Mouse (Mus musculus) A20 (cell line): ENCODE data around the gene Dsel.

Experiments used
- DNase-seq: peaks from one replicate; pipeline ENCODE4 v3.0.0-alpha.2; 2011; ENCODE audit warnings: low read depth, low spot score

The Dsel gene

DNA sequence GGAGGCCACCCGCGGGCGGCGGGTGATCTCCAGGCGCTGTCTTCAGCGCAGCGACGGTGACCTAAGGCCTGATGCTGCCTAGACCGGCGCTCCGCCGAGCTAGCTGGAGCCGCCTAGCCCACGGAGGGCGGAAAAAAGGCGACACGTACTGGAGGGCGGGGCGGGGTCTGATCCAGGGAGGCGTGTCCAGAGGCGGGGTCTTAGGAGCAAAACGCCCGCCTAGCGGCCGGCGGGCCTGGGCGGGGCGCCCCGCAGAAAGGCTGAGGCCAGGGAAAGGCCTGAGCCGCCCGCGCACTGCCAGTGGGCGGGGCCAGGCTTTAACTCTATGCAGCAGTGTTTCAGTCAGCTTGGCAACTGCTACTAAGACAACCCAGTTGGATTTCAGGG is at the start of gene Dsel:
Gene Dsel, minus strand, starts transcription at position 140 of the 387 bp plus-strand sequence.
- DNase-seq: no peak

DNA sequence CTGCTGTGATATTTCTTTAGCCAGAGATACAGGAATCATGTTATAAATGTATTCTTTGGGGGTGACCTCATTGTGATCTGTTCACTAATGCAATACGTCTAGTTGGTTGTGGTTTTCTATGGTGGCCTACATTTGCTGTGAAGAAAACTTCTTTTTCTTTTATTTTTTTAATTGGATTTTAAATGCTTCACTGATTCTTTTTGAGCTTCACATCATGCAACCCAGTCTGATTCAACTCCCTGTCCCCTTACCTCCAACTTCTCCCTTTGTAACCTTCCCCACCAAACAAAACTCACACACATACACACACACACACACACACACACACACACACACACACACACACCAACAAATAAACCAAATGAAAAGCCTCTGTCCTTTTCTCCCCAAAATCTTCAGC is 46.7 kb upstream of the Dsel start:
- DNase-seq: no peak

DNA sequence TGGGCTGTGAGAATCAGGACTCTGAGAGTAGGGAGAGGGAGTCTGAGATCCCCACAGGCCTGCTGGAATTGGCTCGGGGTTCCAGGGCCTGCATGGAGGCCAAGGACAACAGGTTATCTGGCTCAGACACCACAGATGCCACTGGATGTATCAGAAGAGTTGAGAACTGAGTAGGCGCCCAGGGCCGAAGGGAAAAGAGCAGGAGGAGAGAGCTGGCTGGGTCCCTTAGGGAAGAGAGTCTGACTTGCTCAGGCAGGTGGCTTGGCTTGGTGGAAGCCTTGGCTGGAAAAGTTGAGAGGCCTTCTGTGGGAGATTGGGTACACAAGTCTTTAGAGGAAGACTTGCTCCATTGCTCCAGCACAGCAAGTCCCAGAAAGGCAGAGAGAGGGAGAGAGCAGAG is 18.6 kb upstream of the Dsel start:
- no peak for DNase-seq

DNA sequence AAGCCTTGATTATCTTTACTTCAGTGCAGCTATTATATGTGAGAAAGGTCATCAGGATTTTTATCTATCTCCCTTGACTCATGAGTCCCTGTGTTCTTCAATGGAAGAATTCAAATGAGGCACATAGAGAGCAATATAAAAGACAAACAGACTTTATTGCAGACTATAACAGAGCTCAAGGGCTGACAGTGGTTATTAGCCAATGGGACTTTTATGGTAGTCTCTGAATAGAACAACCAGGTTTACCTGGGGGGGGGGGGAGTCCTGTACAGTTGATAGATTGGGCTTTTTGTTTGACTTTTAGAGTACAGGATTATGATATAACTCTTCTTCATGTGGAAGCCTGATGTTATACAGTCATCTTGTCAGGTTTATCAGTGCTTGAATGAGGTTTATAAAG is 11.1 kb upstream of the Dsel start:
- no peak for DNase-seq

DNA sequence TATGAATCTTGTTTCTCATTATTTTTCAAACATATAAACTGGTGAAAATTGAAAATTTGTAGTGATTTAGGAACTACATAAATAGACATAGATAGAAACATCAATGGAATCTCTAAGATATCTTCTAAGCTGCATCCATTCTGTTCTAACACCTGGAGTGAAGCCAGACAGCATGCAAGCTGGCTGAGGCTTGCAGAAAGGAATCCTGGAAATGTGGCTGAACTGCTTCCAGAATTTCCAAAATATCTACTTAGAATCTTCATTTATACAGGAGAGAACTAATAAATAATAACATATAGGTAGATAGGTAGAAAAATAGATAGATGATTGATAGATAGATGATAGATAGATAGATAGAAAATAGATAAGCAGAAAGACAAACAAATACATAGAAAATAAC is 8.5 kb upstream of the Dsel start:
- DNase-seq: no peak

DNA sequence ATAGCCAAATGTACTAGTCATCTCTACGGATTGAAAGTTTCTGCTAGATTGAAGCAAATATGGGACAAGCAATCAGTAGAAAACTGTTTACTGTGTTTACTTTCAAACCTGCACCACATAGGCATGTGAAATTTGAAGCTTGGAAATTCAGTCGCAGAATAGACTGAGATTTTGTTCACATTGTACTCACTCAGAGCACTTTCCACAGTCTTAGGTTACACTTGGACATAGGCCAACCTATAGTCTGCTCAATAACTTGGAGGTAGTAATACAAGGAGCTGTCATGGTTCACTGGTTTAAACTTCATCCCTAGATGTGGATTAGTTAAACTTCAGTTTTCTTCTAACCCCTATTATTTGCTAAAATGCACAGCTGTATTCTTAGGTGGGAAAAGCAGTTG is 749 bp upstream of the Dsel start:
- no peak for DNase-seq

DNA sequence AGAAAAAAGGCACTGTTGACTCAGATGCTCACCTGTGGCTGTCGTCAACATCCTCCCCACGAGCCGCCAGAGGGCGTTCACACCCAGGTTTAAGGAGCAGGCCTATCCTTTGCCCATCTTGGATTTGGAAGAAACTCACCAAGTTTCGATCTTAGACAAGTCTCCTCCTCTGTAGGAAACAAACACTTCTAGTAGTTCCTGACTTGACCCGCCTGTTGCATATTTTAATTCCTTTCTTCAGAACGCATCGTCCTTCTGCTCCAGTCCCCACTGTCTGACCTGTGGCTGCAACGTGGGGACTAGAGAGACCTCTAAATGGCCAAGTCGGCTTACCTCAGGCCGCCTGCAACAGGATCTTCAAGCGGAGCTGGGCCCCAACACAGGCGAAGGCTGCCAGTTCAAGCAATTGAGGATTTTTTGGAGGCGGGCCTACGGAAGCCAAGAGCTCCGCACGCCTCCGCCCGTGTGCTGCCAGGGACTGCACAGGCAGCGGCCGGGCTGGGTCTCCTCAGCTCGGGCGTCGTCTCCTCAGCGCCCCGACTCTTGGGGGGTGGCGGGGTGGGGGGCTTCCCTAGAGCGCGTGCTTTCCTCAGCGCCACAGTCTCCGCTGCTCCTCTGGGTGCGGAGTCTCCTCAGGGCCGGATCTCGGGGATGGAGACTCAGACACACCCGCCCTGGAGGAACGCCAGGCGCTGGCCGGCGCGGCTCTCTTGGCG is 497 bp downstream of the Dsel start:
- no peak for DNase-seq

DNA sequence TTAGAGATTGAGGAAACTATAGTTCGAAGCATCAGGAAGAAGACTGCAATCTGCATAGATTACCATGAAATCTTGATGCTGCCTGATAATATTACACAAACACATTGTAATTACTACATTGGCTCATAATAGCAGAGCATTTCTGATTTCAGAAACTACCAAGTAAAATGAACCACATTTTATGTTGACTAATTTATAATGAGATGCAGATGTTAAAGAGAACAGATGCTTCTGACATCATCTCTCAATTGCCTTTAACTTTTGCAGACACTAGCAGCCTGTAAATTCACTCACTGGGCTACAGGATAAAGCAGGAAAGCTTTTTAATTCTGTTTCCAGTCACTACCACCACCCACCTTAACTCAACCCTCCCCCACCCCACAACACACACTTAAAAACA is 6.9 kb downstream of the Dsel start:
- DNase-seq: no peak

DNA sequence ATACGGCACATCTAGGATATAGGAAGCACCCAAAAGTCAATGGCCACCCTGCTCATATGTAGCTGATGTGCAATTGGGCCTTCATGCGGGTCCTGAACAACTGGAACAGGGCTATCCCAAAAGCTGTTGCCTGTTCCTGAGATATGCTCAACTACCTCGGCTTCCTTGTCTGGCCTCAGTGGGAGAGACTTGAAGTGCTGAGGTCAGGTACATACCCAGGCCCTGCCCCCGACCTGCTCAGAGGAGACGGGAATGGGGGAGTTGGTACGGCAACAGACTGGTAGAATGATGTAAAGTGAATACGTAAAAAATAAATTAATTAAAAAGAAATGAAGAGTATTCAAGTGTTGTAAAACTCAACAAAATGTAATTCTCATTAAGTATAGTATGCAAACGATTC is 12.3 kb downstream of the Dsel start:
- DNase-seq: no peak

DNA sequence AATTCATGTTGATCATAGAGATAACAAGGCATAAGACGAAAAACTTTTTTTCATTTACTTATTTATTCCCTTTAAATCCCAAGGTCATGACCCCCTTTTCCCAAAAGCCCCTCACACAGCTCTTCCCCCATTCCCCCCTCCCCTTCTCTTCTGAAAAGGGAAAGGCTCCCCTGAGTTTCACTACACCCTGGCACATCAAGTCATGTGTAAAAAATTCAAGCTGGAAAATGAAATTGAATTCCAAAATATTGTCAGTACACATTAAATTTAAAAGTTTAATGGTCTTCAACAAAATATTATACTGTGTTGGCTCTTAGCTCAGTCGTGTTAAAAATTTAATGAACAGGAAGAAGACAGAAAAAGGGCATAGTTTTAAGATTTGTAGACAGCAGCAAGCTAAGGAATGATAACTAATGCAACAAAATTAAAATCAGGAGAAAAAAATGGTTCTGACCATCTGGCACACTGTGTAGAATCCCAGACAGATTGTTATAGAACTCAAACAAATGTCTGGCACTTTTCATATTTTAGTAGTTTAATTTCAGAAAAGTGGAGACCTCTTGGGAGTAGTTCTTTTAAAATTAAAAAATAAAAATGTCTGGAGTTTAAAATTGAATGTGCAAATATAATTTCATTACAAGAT is 31.0 kb downstream of the Dsel start:
- no peak for DNase-seq
